In genomic region chr16:33379219-33379943, GRCm38 (mm10) we compare ENCODE assay signal across 8 mouse cellular contexts. TPM values are rescaled to one million over a fixed set of nuclear protein-coding genes. Genes with fewer than 3 reads are reported as not detected.
DNase-seq lines count a peak whose midpoint lies in the region; ATAC-seq and TF ChIP-seq lines count a peak whose summit lies in the region.

No protein-coding gene starts in this region.

- no peak for TF ChIP-seq RAD21 in MEL (IDR thresholded peaks at IDR 0.05; ENCODE audit: low read depth, low read length)

- peak overlapping the region; percentile 96 for H3K4me2 ChIP-seq in hindbrain, embryonic 14.5 days (replicated peaks)
- H3K4me2 ChIP-seq in liver, embryonic 14.5 days (ENCODE audit: low read depth), result peak overlapping the region; percentile 76

- TF ChIP-seq POLR2A in MEL (IDR thresholded peaks at IDR 0.05; ENCODE audit: control insufficient read depth in 1 of 2, insufficient read depth in 1 of 2, low read depth in 1 of 2, low read length in 2 of 2, poor library complexity in 1 of 2), result no peak

- H3K9me3 ChIP-seq in MEL (replicated peaks; ENCODE audit: insufficient read depth, low read length), result no peaks in the 10 kb centered on the region
- H3K9me3 ChIP-seq in hindbrain, embryonic 14.5 days (ENCODE audit: control insufficient read depth, low read length), result no peaks in the 10 kb centered on the region
- H3K9me3 ChIP-seq in liver, embryonic 14.5 days (ENCODE audit: control insufficient read depth, low read length), result no peaks in the 10 kb centered on the region

- no peak for TF ChIP-seq EP300 in MEL (IDR thresholded peaks at IDR 0.05; ENCODE audit: low read depth in 1 of 2, low read length in 2 of 2)
- no peak for TF ChIP-seq EP300 in liver, embryonic 14.5 days (IDR thresholded peaks at IDR 0.05; ENCODE audit: low read depth)

- H3K9ac ChIP-seq in MEL (ENCODE audit: control insufficient read depth, low read depth, low read length, poor library complexity, severe bottlenecking), result peak overlapping the region; percentile 96
- peak overlapping the region; percentile 94 for H3K9ac ChIP-seq in hindbrain, embryonic 14.5 days
- H3K9ac ChIP-seq in liver, embryonic 14.5 days (replicated peaks), result peak overlapping the region; percentile 84

- intact Hi-C loops in gastrocnemius, adult 2 months (cut with DNase I), result no loop called here
- intact Hi-C loops in left cerebral cortex, postnatal 14 days (cut with DNase I), result no loop called here

- H3K4me3 ChIP-seq in gastrocnemius, adult 2 months, result peak overlapping the region; percentile 96
- peak overlapping the region; percentile 69 to 90 for H3K4me3 ChIP-seq in MEL (ENCODE audit: control insufficient read depth in 1 of 2, insufficient read depth in 1 of 2, low read depth in 2 of 2, low read length in 2 of 2)
- H3K4me3 ChIP-seq in hindbrain, embryonic 14.5 days (replicated peaks; ENCODE audit: low read length), result peak overlapping the region; percentile 74; the same call in 1 of the 2 replicates
- H3K4me3 ChIP-seq in liver, embryonic 14.5 days (ENCODE audit: insufficient read depth in 1 of 2, low read depth in 2 of 2, low read length in 2 of 2), result peak overlapping the region; percentile 82 to 91; a peak in 3 of 4 replicates

- peaks cover 4 to 16% of the 10 kb centered on the region in 2 experiments for H3K4me1 ChIP-seq in MEL (ENCODE audit: control insufficient read depth in 1 of 2, insufficient read depth in 2 of 2, low read length in 2 of 2)
- H3K4me1 ChIP-seq in hindbrain, embryonic 14.5 days (replicated peaks; ENCODE audit: control insufficient read depth, insufficient read depth, low read length), result peaks cover 24% of the 10 kb centered on the region
- peaks cover 0 to 11% of the 10 kb centered on the region in 2 experiments; a peak in 3 of 4 replicates for H3K4me1 ChIP-seq in liver, embryonic 14.5 days (replicated peaks; ENCODE audit: control insufficient read depth in 2 of 2, insufficient read depth in 2 of 2, low read length in 1 of 2)

- WGBS in hindbrain, embryonic 14.5 days, result 33% methylated on average over 6 of the region's 6 CpGs
- 74% methylated on average over 6 of the region's 6 CpGs for WGBS in liver, embryonic 14.5 days (ENCODE audit: insufficient replicate concordance)

- H3K36me3 ChIP-seq in MEL (ENCODE audit: control insufficient read depth in 1 of 2, insufficient read depth in 2 of 2, low read length in 2 of 2), result peaks cover 0 to 19% of the 10 kb centered on the region in 2 experiments; a peak in 2 of 4 replicates
- no peaks in the 10 kb centered on the region for H3K36me3 ChIP-seq in hindbrain, embryonic 14.5 days (replicated peaks; ENCODE audit: control insufficient read depth, insufficient read depth)
- H3K36me3 ChIP-seq in liver, embryonic 14.5 days (replicated peaks; ENCODE audit: control insufficient read depth, insufficient read depth, low read depth), result no peaks in the 10 kb centered on the region

- no peak for ATAC-seq in hindbrain, embryonic 14.5 days (ENCODE audit: low FRiP score)
- no peak for ATAC-seq in liver, embryonic 14.5 days (ENCODE audit: insufficient read depth)

- no peaks in the 10 kb centered on the region for H3K27me3 ChIP-seq in MEL (ENCODE audit: control insufficient read depth in 1 of 2, insufficient read depth in 2 of 2, low read length in 2 of 2)
- H3K27me3 ChIP-seq in hindbrain, embryonic 14.5 days (ENCODE audit: control insufficient read depth, insufficient read depth, low read length), result no peaks in the 10 kb centered on the region
- H3K27me3 ChIP-seq in liver, embryonic 14.5 days (ENCODE audit: control insufficient read depth, insufficient read depth, low read length), result no peaks in the 10 kb centered on the region

- no peak for DNase-seq in gastrocnemius, adult 2 months
- no peak for DNase-seq in gastrocnemius, adult 18-20 months (ENCODE audit: low spot score)
- peak; percentile 49 for DNase-seq in MEL (ENCODE audit: low read depth, low spot score)
- DNase-seq in hindbrain, embryonic 14.5 days (ENCODE audit: low spot score), result no peak
- DNase-seq in liver, embryonic 14.5 days (ENCODE audit: low read depth in 3 of 3, low spot score in 3 of 3), result no peak
- no peak for DNase-seq in left cerebral cortex, adult 18-20 months (ENCODE audit: low spot score in 2 of 2)
- DNase-seq in left cerebral cortex, postnatal 14 days (ENCODE audit: low spot score in 2 of 2), result no peak
- no peak for DNase-seq in urinary bladder, postnatal 4 days (ENCODE audit: low spot score in 2 of 2)

- H3K79me2 ChIP-seq in MEL (ENCODE audit: control insufficient read depth, insufficient read depth, low read length, poor library complexity), result peaks cover 39% of the 10 kb centered on the region

- no peak for TF ChIP-seq CTCF in gastrocnemius, adult 2 months (IDR thresholded peaks at IDR 0.05)
- no peak; a peak in 1 of 6 replicates for TF ChIP-seq CTCF in MEL (IDR thresholded peaks at IDR 0.05 in 2 of 3, conservative IDR thresholded peaks at IDR 0.05 in 1 of 3; ENCODE audit: control insufficient read depth in 1 of 3, insufficient read depth in 1 of 3, low read depth in 2 of 3, low read length in 3 of 3, poor library complexity in 1 of 3, severe bottlenecking in 1 of 3)
- TF ChIP-seq CTCF in liver, embryonic 14.5 days (IDR thresholded peaks at IDR 0.05; ENCODE audit: low read depth), result no peak

- no peak overlapping the region; the same call in 1 of the 2 replicates for H3K27ac ChIP-seq in gastrocnemius, adult 2 months
- H3K27ac ChIP-seq in MEL (ENCODE audit: control insufficient read depth, low read depth, low read length), result no peak overlapping the region; the same call in 1 of the 2 replicates
- peak overlapping the region; percentile 92 for H3K27ac ChIP-seq in hindbrain, embryonic 14.5 days
- no peak overlapping the region for H3K27ac ChIP-seq in liver, embryonic 14.5 days

TF ChIP-seq in MEL, 35 proteins besides CTCF, POLR2A, EP300 and RAD21:
- TF ChIP-seq USF2 (IDR thresholded peaks at IDR 0.05; ENCODE audit: borderline replicate concordance in 1 of 2, insufficient read depth in 1 of 2, low read depth in 1 of 2, low read length in 2 of 2) (no peak), MAZ (IDR thresholded peaks at IDR 0.05; ENCODE audit: low read depth, low read length) (no peak), TCF12 (IDR thresholded peaks at IDR 0.05; ENCODE audit: low read depth, low read length) (no peak), NRF1 (IDR thresholded peaks at IDR 0.05; ENCODE audit: insufficient read depth, low read depth, low read length, poor library complexity, severe bottlenecking) (no peak), HCFC1 (IDR thresholded peaks at IDR 0.05; ENCODE audit: low read depth, low read length) (no peak), UBTF (IDR thresholded peaks at IDR 0.05; ENCODE audit: borderline replicate concordance, insufficient read depth, low read depth, low read length) (no peak), ZNF384 (IDR thresholded peaks at IDR 0.05; ENCODE audit: low read depth, low read length) (peak; percentile 54; the same call in 1 of the 2 replicates), JUND (IDR thresholded peaks at IDR 0.05; ENCODE audit: low read depth, low read length) (no peak), CHD2 (IDR thresholded peaks at IDR 0.05; ENCODE audit: low read length) (no peak)

RNA-seq across cellular contexts. Expression of gene Zfp148, which starts 1.3 kb away (rescaled TPM):
- 10 to 100 TPM; 23.5 to 28.0 TPM for total RNA-seq in gastrocnemius, adult 2 months (2021)
- 10 to 100 TPM; 23.2 to 27.6 TPM for total RNA-seq in gastrocnemius, adult 18-20 months (2021)
- 14.8 and 15.6 TPM in 2 replicates for total RNA-seq in MEL (2012; rRNA removed)
- 10 to 100 TPM; 19.2 to 22.2 TPM for polyA plus RNA-seq in MEL (2012; ENCODE audit: insufficient read depth in 1 of 2, insufficient read length in 2 of 2, low read depth in 1 of 2, low replicate concordance in 2 of 2, missing spikeins in 1 of 2)
- polyA plus RNA-seq in hindbrain, embryonic 14.5 days (2014; fragmentation: Nextera tagmentation; extraction: Ambion mirVana), result 42.1 and 49.2 TPM in 2 replicates
- polyA plus RNA-seq in liver, embryonic 14.5 days (2012; rRNA removed), result 2.3 and 3.8 TPM in 2 replicates
- 10.6 and 11.2 TPM in 2 replicates for polyA plus RNA-seq in liver, embryonic 14.5 days (2014; fragmentation: Nextera tagmentation; extraction: Ambion mirVana)
- total RNA-seq in left cerebral cortex, adult 18-20 months (2021), result 100 to 1,000 TPM; 181 to 182 TPM
- 100 to 1,000 TPM; 101 to 109 TPM for total RNA-seq in left cerebral cortex, postnatal 14 days (2021)
